Mouse (Mus musculus) retina, postnatal 7 days (tissue): ENCODE results near the gene Ccdc33.
A peak's percentile ranks its signal among the peaks of the same experiment; 100 is the strongest.

Source experiments
- DNase-seq: peaks from one replicate; pipeline ENCODE4 v3.0.0-alpha.2; 2012; ENCODE audit warnings: low read depth, low spot score

Gene Ccdc33

DNA sequence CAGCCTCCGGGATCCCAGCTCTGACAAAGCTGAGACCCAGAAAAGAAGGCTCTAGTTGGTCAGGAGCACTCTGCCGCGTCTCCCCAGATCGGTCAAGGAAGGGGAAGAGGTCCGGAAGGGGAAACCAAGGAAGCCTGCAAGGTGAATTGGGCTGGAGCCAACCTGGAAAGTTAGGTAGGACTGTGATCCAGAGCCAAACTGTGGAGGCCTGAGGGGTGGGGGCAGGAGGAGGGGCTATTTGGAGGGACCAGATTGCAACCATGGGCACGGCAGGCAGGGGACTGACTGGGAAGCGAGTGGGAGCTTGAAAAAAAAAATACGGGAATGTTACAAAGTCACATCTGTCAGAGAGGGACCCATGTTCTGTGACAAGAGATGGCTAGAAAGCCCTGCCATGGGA is 10.9 kb upstream of the Ccdc33 start:
- DNase-seq = no peak

DNA sequence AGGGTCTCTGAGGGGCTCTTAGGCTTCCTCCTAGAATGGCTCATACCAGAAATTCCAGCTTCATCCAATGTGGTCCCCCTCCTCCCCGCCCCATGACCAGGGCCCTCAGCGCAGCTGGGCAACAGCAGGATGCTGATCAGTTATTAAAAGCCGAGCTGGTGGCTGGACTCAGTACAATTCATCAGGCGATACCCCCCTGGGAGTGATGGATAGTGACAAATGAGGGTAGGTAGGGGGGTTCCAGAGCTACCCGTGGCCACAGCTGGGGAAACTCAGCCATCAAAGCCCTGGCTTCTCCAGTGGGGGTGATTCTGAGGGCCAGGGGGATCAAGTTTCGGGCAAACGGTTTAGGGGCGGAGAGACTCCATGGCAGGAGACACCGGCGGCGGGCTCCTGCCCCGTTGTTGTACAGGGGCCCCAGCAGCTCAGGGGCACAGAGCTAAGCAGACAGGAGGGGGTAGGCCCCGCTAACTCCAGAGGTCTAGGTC is 10.3 kb upstream of the Ccdc33 start:
- DNase-seq = no peak

DNA sequence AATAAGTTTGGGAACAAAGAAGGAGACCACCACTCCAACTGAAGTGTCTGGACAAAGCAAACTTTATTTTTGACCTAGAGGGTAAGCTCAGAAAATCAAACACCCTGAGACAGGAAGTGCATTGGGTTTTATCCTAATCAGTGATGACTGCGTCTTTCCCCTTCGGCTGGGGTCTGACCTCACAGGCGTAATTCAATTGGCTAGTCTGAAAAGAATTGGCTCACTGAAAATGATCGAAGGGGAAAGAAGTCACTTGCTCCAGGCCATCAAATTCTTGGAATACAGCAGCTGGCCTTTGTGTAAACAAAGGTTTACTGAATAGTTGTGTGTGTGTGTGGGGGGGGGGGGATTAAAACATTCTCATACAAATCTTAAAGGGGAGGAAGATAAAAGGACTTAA is 7.2 kb upstream of the Ccdc33 start:
- no peak for DNase-seq

- DNase-seq = no peak
Measured at GRCm38 (mm10) chr9:58125085-58125484, 6.5 kb upstream of the Ccdc33 start.

GRCm38 (mm10) chr9:58116024-58116651 is 2.5 kb downstream of the Ccdc33 start:
- DNase-seq = no peak

DNA sequence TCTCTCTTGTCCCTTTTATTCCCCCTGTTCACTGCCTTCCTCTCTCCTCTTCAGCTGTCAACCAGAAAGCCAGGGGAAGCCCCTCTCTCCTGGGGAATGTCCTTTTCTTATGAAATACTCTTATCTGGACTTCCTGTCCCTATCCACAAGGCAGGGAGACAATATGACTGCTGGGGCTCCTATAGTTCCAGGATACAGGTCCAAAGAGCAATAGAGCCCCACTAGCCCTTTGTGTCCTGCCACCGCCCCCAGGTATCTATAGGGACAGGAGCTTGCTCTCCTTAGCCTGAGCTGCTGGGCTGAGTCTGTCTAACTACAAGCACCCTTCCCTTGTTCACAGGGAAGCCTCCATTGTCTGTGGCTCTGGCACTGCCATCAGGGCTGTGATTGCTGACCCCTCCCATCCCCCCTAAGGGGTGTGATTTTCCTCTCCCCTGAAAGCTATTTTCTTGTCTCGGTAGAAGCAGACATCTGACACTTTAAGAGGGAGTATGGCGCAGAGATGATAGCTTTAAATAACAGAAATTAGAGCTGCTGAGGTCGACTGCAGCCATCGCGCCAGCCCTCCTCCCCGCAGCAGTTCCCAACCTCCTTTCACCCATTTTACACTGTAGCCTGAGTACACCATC is 3.2 kb downstream of the Ccdc33 start:
- DNase-seq = no peak

- DNase-seq = no peak
Measured at GRCm38 (mm10) chr9:58114019-58114418, 4.6 kb downstream of the Ccdc33 start.

DNA sequence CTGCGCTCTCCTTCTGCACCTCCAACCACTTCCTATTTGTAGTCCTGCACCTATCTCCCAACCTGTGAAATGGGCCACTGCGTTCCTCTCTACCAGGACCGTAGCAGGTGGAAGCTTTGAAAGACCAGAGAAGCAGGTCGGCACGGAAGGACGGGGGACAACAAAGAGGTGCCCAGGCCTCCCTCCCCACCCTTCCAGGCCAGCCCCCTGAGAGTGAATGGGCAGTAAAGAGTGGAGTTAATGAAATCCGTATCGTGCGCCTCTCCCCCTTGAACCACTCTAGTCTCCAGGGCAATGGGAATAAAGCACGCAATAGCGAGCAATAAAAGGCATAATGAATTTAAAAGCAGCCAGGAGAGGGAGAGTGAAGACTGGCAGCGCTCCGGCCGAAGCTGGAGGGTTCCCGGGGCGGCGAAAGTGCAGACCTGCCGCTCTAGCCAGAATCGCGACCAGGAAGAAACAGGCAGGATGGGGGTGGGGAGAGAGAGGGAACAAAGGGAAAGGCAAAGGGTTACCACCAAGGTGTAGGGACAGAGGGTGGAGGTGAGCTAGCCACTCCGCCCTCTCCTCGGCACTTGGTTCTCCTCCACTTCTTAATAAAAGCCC is 5.2 kb downstream of the Ccdc33 start:
- no peak for DNase-seq

DNA sequence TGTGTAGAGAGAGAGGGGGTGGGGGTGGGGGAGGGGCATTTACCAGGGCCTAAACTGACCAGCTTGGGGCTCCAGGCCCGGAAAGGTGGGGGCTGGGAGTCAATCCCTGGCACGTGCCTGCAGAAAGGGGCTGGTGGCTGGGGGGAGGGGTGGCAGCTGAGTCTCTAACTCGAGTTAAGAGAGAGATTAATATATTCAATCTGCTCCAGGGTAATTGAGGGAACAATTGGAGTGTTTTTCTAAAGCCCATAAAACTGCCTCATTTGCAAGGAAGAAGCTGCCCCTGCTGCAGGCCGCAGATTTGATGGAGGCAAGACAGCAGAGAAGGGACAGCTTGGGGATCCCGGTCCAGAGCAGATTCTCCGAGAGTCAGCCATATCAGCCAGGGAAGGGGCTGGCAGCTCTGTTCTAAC is 5.8 kb downstream of the Ccdc33 start:
- peak; percentile 57 for DNase-seq

DNA sequence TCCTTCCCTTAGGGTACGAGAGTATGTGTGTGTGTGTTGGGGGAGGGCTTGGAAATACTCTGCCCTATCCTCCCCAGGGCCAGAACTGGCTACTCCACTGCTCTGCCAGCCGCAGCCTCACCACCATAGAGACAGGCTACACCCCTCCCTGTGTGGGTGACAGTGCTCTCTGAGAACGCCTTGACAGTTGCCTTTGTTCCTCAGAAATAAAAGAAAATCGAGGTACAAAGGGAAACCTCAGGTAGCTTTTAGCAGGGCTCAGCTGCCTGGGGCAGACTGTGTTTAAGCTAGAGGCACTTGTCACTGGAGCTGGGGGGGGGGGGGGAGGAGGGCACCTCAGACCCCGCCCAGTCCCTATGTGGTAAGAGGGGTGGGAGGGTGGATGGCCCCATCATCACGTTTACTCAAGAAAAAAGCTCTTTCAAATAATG is 6.3 kb downstream of the Ccdc33 start:
- DNase-seq = no peak

DNA sequence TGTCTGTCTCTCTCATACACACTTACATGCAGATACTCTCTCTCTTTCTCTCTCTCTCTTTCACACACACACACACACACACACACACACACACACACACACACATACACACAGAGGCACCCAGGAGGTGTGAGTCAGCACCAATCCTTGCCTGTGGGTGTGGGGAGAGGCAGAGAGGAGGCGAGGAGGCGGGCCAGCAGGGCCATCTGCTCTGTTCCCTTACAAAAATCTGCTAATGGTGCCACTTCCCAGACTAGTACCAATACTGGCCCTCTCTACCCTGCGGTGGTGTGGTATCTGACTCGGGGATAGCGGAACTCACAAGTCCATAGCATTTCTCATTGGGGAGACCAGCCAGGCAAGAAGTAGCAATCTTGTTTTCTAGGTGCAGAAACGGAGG is 7.2 kb downstream of the Ccdc33 start:
- no peak for DNase-seq

DNA sequence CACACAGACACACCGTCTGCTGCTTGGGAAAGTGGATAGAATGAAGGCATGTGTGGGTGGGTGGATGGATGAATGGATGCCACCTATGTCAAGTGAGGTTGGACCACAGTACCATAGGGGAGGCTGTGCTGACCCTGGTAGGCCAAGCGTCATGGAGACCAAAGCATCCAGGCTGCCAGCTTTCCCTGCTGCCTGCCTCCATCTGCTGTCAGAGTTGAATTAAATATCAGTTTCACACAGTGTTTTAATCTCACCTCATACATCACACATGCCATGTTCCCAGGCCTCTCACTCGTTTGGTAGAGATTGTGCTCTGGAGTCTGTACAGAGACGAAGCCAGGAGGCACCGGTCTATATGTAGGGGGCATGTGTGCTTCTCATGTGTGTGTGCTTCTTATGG is 7.8 kb downstream of the Ccdc33 start:
- no peak for DNase-seq

GRCm38 (mm10) chr9:58107494-58107893 is 11.1 kb downstream of the Ccdc33 start:
- no peak for DNase-seq

- no peak for DNase-seq
Measured at GRCm38 (mm10) chr9:58105595-58106169, 12.9 kb downstream of the Ccdc33 start.

DNA sequence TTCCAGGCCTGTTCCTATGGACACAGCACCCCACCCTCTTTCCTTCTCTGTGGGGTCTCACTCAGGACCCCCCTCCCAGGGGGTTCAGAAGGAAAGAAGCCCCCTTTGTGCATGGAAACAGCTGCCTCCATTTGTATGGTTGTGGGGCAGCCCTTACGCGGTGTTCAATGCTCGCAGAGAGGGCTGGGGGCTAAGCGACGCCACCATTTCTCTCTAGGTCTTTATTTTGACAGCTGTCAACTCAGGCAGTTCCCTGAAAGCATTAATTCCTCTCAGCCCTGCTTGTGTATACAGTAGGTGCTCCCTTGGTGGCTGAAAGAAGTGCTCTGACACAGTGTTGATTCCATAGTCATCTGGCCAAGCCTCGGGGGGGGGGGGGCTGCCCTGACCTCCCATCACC is 15.0 kb downstream of the Ccdc33 start:
- no peak for DNase-seq

- no peak for DNase-seq
Measured at GRCm38 (mm10) chr9:58102013-58102412, 16.6 kb downstream of the Ccdc33 start.

DNA sequence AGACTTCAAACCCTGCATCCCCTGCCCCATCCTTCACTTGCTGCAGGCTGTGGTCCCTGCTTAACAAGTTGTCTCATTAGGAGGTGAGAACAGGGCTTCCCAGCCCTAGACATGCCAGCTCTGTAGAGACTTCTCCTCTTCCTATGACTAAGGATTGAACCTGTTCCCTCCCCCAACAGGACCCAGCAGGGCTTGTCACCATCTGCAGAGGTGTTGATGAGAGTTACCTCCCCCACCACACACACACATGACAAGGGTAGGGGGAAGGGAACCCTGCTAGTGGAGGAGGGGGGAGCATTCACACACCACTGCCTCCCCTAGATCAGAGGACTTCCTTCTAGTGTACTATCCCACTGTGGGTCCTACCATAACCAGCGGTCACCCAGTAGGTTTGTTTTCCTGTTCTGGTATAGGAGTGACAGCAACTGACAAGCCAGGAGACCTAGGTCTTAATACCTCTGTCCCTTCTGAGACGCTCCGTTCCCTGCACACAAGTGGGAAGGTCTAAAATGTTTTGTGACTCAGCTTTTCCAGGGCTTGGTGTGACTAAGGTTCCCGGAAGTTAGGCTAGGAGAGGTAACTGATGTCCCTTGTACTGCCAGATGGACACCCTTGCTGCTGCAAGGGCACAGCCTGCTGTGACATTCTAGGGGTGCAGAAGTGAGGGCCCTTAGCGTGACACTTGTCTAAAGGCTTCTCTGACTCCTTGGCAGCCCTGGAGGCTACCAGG is 18.6 kb downstream of the Ccdc33 start:
- no peak for DNase-seq

- DNase-seq = no peak
Measured at GRCm38 (mm10) chr9:58096629-58097301, 21.9 kb downstream of the Ccdc33 start.

DNA sequence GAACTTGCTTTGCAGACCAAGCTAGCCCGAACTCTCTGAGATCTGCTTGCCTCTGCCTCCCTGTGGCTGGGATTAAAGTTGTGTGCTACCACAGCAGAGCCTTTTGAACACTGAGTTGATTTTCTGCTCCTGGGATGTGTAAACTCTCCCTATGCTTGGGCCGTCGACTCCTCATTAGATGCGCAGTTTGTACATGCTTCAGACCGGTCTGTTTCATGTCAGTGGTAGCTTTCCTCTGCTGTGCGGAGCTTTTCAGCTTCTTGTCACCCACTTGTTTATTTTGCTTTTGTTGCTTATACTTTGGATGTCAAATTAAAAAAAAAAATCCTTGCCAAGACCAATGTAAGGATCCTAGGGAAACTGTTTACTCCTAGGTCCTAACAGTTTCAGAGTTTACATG is 22.6 kb downstream of the Ccdc33 start:
- DNase-seq = no peak

DNA sequence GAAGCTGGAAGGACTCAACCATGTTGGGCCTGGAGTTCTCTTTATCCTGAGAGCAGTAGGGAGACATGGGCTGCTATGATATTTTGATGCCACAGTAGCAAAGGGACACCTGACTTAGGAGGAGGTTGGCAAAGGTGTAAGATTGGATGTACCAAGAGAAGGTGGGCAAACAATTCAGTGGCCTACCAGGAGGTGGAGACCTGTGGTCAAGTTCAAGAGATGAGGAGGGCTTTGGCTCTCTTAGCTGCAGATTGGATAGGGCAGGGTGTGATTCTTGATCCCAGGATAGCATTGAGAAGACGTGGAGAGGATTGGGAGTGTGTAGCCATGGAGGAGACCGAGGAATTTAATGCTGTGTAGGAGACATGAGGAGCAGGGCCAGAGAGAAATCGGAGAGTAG is 24.8 kb downstream of the Ccdc33 start:
- no peak for DNase-seq

GRCm38 (mm10) chr9:58092581-58093269 is 25.9 kb downstream of the Ccdc33 start:
- no peak for DNase-seq
